In genomic region chr4:106862767-106863370, GRCm38 (mm10) we compare ENCODE assay signal across 12 mouse cellular contexts. TPM values are rescaled to one million over a fixed set of nuclear protein-coding genes. Genes with fewer than 3 reads are reported as not detected.
DNase-seq lines count a peak whose midpoint lies in the region; ATAC-seq lines count a peak whose summit lies in the region.
"Had no signal": no experiment of that assay in that cellular context is flagged by ENCODE, and none has a peak within 500 bp of the region (broad histone marks: within the 10 kb centered on the region; RNA-seq: fewer than 3 reads in every experiment).

No protein-coding gene starts in this region.

- WGBS in heart, embryonic 12.5 days = 45% methylated on average over 3 of the region's 3 CpGs
- WGBS in liver, embryonic 12.5 days (ENCODE audit: insufficient replicate concordance) = 41% methylated on average over 3 of the region's 3 CpGs
- 44% methylated on average over 3 of the region's 3 CpGs for WGBS in embryonic facial prominence, embryonic 15.5 days

- intact Hi-C loops in heart, postnatal 36 days (cut with DNase I) = loop anchor here (2.0 kb wide), 1 partner anchor 22 kb away; no protein-coding TSS in a partner anchor

- peak overlapping the region; percentile 53 for H3K27ac ChIP-seq in heart, embryonic 12.5 days (ENCODE audit: poor library complexity, severe bottlenecking)
- H3K27ac ChIP-seq in liver, embryonic 12.5 days = peak overlapping the region; percentile 17; the same call in 1 of the 2 replicates
- H3K27ac ChIP-seq in embryonic facial prominence, embryonic 15.5 days (replicated peaks) = 0 out of 2 replicates have a peak overlapping the region, but pooled peaks have one; percentile 28

- no peak for DNase-seq in heart, postnatal 36 days
- DNase-seq in liver (no peak), ES-CJ7 (ENCODE audit: low read depth, low spot score) (peak; percentile 52)
- DNase-seq in layer of hippocampus, postnatal 36 days = no peak
- DNase-seq in B cell, adult 2 months = no peak
- DNase-seq: cerebellum, adult 9-11 months; thymus, adult 2 months had no signal

- H3K9ac ChIP-seq in heart, embryonic 12.5 days = no peak overlapping the region
- no peak overlapping the region for H3K9ac ChIP-seq in liver, embryonic 12.5 days
- no peak overlapping the region for H3K9ac ChIP-seq in embryonic facial prominence, embryonic 15.5 days

- no peak overlapping the region for H3K4me3 ChIP-seq in heart, embryonic 12.5 days
- H3K4me3 ChIP-seq in liver, embryonic 12.5 days = no peak overlapping the region
- no peak overlapping the region for H3K4me3 ChIP-seq in embryonic facial prominence, embryonic 15.5 days (replicated peaks)
- H3K4me3 ChIP-seq: myocyte had no signal

- H3K9me3 ChIP-seq in heart, embryonic 12.5 days (replicated peaks) = no peaks in the 10 kb centered on the region
- H3K9me3 ChIP-seq in liver, embryonic 12.5 days (replicated peaks) = no peaks in the 10 kb centered on the region
- H3K9me3 ChIP-seq in embryonic facial prominence, embryonic 15.5 days (replicated peaks) = no peaks in the 10 kb centered on the region

- no peaks in the 10 kb centered on the region for H3K36me3 ChIP-seq in heart, embryonic 12.5 days
- H3K36me3 ChIP-seq in liver, embryonic 12.5 days = no peaks in the 10 kb centered on the region
- H3K36me3 ChIP-seq in embryonic facial prominence, embryonic 15.5 days = no peaks in the 10 kb centered on the region

- ATAC-seq in heart, embryonic 12.5 days (ENCODE audit: insufficient number of reproducible peaks, low FRiP score) = no peak
- ATAC-seq in liver, embryonic 12.5 days = no peak
- no peak for ATAC-seq in embryonic facial prominence, embryonic 15.5 days (ENCODE audit: insufficient number of reproducible peaks, low FRiP score, low TSS enrichment, low read depth)
- ATAC-seq: CD4-positive, CD25-positive, alpha-beta regulatory T cell, adult 4 months had no signal

- H3K4me1 ChIP-seq in heart, embryonic 12.5 days (replicated peaks) = peaks cover 82% of the 10 kb centered on the region
- peaks cover 47% of the 10 kb centered on the region for H3K4me1 ChIP-seq in liver, embryonic 12.5 days
- peaks cover 56% of the 10 kb centered on the region for H3K4me1 ChIP-seq in embryonic facial prominence, embryonic 15.5 days

- no peak overlapping the region for H3K4me2 ChIP-seq in heart, embryonic 12.5 days
- H3K4me2 ChIP-seq in liver, embryonic 12.5 days = no peak overlapping the region
- no peak overlapping the region for H3K4me2 ChIP-seq in embryonic facial prominence, embryonic 15.5 days (replicated peaks)

- H3K27me3 ChIP-seq in heart, embryonic 12.5 days (replicated peaks) = no peaks in the 10 kb centered on the region
- peaks cover 8% of the 10 kb centered on the region; the same call in 1 of the 2 replicates for H3K27me3 ChIP-seq in liver, embryonic 12.5 days (replicated peaks)
- no peaks in the 10 kb centered on the region for H3K27me3 ChIP-seq in embryonic facial prominence, embryonic 15.5 days

RNA-seq across cellular contexts. Expression of gene Ssbp3, which starts 47.6 kb away (rescaled TPM):
- polyA plus RNA-seq in heart, embryonic 12.5 days (2016; fragmentation: Nextera tagmentation; extraction: Ambion mirVana) = 101 and 105 TPM in 2 replicates
- total RNA-seq in heart, postnatal 36 days (2021) = 10 to 100 TPM; 38.7 to 39.4 TPM
- polyA plus RNA-seq in liver, embryonic 12.5 days (2016; fragmentation: Nextera tagmentation; extraction: Ambion mirVana) = 98.6 and 118 TPM in 2 replicates
- polyA plus RNA-seq in embryonic facial prominence, embryonic 15.5 days (2015; fragmentation: Nextera tagmentation; extraction: Ambion mirVana) = 136 and 137 TPM in 2 replicates
- total RNA-seq in layer of hippocampus, postnatal 36 days (2021) = 100 to 1,000 TPM; 144 to 163 TPM

RNA-seq across cellular contexts. Expression of gene Acot11, which starts 58.1 kb away (rescaled TPM):
- polyA plus RNA-seq in heart, embryonic 12.5 days (2016; fragmentation: Nextera tagmentation; extraction: Ambion mirVana) = 4.1 and 5.6 TPM in 2 replicates
- 10 to 100 TPM; 34.3 to 39.8 TPM for total RNA-seq in heart, postnatal 36 days (2021)
- polyA plus RNA-seq in liver, embryonic 12.5 days (2016; fragmentation: Nextera tagmentation; extraction: Ambion mirVana) = 7.5 and 7.6 TPM in 2 replicates
- 3.0 and 4.1 TPM in 2 replicates for polyA plus RNA-seq in embryonic facial prominence, embryonic 15.5 days (2015; fragmentation: Nextera tagmentation; extraction: Ambion mirVana)
- total RNA-seq in layer of hippocampus, postnatal 36 days (2021) = 10 to 100 TPM; 50.8 to 52.0 TPM
